Mouse (Mus musculus) limb, embryonic 15.5 days (tissue): ENCODE data around the gene Gfra4. TPM values are rescaled to one million over a fixed set of nuclear protein-coding genes. Genes with fewer than 3 reads are reported as not detected.
"Not testable (repeated sequence)": the region's sequence is repeated elsewhere in the genome, so short reads cannot be mapped to it uniquely, and the experiment has no call there.

ENCODE experiments used
- ATAC-seq: fragments of 200-750 bp; cut with Nextera tagmentation; 2 replicates; pipeline ENCODE4 v1.8.0; 2017; ENCODE audit warnings: low read depth, moderate TSS enrichment; ENCODE audit not compliant: insufficient number of reproducible peaks, low FRiP score, low TSS enrichment
- H3K27ac ChIP-seq: fragments of 300-500 bp; sonication (generic); 2 replicates; pipeline ENCODE4 v1.5.1; 2015; ENCODE audit warnings: moderate library complexity, mild to moderate bottlenecking, inconsistent platforms
- H3K27me3 ChIP-seq: fragments of 300-500 bp; sonication (generic); 2 replicates; pipeline ENCODE4 v1.6.1; 2015; ENCODE audit warnings: inconsistent platforms
- H3K36me3 ChIP-seq: fragments of 300-500 bp; sonication (generic); 2 replicates; pipeline ENCODE4 v1.6.1; 2015; ENCODE audit warnings: inconsistent platforms
- H3K4me1 ChIP-seq: fragments of 300-500 bp; sonication (generic); 2 replicates; pipeline ENCODE4 v1.6.1; 2015; ENCODE audit warnings: inconsistent platforms
- H3K4me2 ChIP-seq: fragments of 300-500 bp; sonication (generic); 2 replicates; pipeline ENCODE4 v1.6.1; 2015; ENCODE audit warnings: mild to moderate bottlenecking, inconsistent platforms
- H3K4me3 ChIP-seq: fragments of 300-500 bp; sonication (generic); 2 replicates; pipeline ENCODE4 v1.5.1; 2015; ENCODE audit warnings: mild to moderate bottlenecking, inconsistent platforms
- H3K9ac ChIP-seq: fragments of 300-500 bp; sonication (generic); 2 replicates; pipeline ENCODE4 v1.6.1; 2015; ENCODE audit warnings: inconsistent platforms
- H3K9me3 ChIP-seq: fragments of 300-500 bp; sonication (generic); 2 replicates; pipeline ENCODE4 v1.6.1; 2016; ENCODE audit warnings: inconsistent platforms
- WGBS: fragments of 180-500 bp; shearing (Covaris S2); methylation state at CpG from one replicate; pipeline ENCODE4 v1.1.7; 2015; 5-methylcytosine and 5-hydroxymethylcytosine counted together
- polyA plus RNA-seq: library from polyadenylated mRNA; unstranded; fragments of >200 nt; fragmentation: Nextera tagmentation; extraction: Ambion mirVana; gene quantifications from 2 replicates; pipeline ENCODE4 v1.2.1, GENCODE M21; 2015

Gfra4 gene
- polyA plus RNA-seq, 1 experiment from 2014 or later, result 31.8 TPM

GRCm38 (mm10) chr2:131044989-131045720 is 2.3 kb upstream of the Gfra4 start:
- H3K9me3 ChIP-seq, result no peaks in the 10 kb centered on the region
- H3K36me3 ChIP-seq, result no peaks in the 10 kb centered on the region
- H3K4me1 ChIP-seq, result peaks cover 29% of the 10 kb centered on the region
- 39% methylated on average over 9 of the region's 9 CpGs for WGBS
- H3K9ac ChIP-seq, result no peak overlapping the region
- no peak overlapping the region for H3K4me2 ChIP-seq
- no peak overlapping the region for H3K4me3 ChIP-seq
- H3K27ac ChIP-seq, result peak overlapping the region; percentile 75
- peaks cover 34% of the 10 kb centered on the region for H3K27me3 ChIP-seq
- ATAC-seq, result peak; percentile 52; the same call in 1 of the 2 replicates

DNA sequence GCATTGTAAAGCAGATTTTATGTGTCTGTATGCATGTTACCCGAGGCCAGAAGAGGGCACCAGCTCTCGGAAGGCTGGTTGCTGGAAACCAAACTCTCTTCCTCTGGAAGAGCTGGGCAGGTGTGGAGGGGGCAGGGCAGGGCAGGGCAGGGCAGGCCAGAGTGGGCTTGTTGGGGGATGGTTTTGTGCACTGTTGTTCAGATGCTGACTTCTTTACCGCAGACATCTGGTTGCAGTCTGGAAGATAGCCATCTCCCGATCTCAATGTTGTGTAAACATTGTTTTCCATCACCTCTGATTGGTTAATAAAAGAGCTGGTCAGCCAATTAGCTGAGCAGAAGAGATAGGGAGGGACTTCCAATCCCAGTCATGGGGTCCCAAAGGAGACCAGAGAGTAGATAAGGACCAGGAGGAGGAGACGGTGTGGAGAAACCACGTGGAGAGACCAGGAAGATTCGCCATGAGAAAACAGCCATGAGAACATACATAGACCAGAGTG is 1.5 kb upstream of the Gfra4 start:
- H3K36me3 ChIP-seq, result no peaks in the 10 kb centered on the region
- H3K27ac ChIP-seq, result no peak overlapping the region
- H3K4me2 ChIP-seq, result no peak overlapping the region
- H3K4me3 ChIP-seq, result no peak overlapping the region
- H3K27me3 ChIP-seq, result peaks cover 40% of the 10 kb centered on the region
- ATAC-seq, result no peak
- H3K9ac ChIP-seq, result no peak overlapping the region
- H3K4me1 ChIP-seq, result peaks cover 30% of the 10 kb centered on the region
- no peaks in the 10 kb centered on the region for H3K9me3 ChIP-seq
- WGBS, result 9% methylated on average over 7 of the region's 7 CpGs

DNA sequence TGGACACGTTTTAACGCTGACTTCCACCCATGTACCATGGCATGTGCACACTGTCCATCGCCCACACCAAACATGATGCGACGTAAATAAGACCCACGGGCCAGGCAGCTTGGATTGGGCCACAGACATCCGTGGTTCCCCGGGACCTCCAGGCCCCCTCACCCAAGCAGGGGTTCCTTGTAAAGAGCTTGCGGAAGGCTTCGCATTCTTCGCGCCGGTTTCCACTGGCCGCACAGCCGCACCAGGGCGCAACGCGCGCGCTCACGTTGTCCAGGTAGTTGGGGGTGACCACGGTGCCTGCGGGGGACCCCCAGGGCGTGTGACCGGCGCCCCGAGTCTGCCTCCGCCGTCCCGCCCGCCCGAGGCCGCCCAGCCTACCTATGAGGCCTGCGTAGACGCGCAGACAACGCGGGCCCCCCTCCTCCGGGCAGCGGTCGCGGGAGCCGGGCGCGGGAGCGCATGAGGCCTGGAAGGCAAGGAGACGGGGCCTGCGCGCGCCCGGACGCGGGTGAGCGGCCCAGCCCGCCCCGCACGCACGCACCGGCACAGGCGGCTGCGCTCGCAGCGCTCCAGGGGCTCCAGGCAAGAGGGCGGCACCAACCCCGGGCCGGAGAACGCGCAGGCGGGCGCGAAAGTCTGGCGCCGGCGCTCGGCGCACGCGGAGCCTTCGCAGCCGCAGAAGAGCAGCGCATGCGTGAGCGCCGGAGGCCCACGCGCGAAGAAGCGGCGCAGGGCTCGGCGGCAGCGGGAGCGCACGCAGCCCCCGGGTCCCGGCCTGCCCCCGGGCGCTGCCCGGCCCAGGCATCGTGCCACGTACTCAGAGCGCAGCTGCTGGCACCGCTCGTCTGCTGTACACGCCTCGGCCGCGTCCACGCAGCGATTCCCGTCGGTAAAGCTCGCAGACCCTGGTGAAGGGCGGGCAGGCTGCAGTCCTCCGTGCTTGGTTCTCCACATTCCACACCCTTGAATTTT is 1.7 kb downstream of the Gfra4 start:
- Histone ChIP-seq H3K4me3 (peak overlapping the region; percentile 63), H3K27me3 (peaks cover 43% of the 10 kb centered on the region), H3K27ac (peak overlapping the region; percentile 57; the same call in 1 of the 2 replicates), H3K36me3 (no peaks in the 10 kb centered on the region), H3K9ac (peak overlapping the region; percentile 62), H3K4me1 (peaks cover 44% of the 10 kb centered on the region), H3K9me3 (no peaks in the 10 kb centered on the region), H3K4me2 (peak overlapping the region; percentile 97)
- peak; percentile 30; the same call in 1 of the 2 replicates for ATAC-seq
- WGBS, result 3% methylated on average over 106 of the region's 115 CpGs

GRCm38 (mm10) chr2:131038675-131039074 is 4.2 kb downstream of the Gfra4 start:
- Histone ChIP-seq H3K4me3 (no peak overlapping the region), H3K36me3 (no peaks in the 10 kb centered on the region), H3K9ac (0 out of 2 replicates have a peak overlapping the region, but pooled peaks have one; percentile 21), H3K4me1 (peaks cover 32% of the 10 kb centered on the region), H3K9me3 (no peaks in the 10 kb centered on the region), H3K4me2 (no peak overlapping the region), H3K27ac (no peak overlapping the region), H3K27me3 (peaks cover 43% of the 10 kb centered on the region)
- no peak for ATAC-seq
- WGBS, result 76% methylated on average over 5 of the region's 5 CpGs

DNA sequence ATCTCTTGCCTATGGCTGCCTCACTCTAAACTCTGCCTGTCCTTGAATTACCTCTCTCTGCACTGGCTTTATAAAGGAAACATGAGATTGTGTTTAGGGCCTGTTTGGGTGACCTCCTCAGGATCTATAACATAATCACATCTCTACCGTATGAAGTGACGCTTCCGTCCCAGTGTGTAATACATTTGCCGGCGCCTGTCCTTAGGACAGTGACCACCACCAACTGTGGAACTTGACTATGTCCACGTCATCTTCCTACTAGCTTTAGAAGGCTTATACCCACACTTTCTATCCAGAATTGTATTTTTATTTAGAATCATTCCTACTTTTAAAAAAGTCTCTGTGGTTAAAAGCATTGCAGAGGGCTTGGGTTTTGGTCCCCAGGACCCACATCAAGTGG is 4.7 kb downstream of the Gfra4 start:
- Histone ChIP-seq H3K36me3 (no peaks in the 10 kb centered on the region), H3K27me3 (peaks cover 42% of the 10 kb centered on the region), H3K9ac (no peak overlapping the region), H3K4me3 (no peak overlapping the region), H3K4me1 (peaks cover 32% of the 10 kb centered on the region), H3K9me3 (no peaks in the 10 kb centered on the region), H3K4me2 (no peak overlapping the region), H3K27ac (no peak overlapping the region)
- WGBS, result 79% methylated on average over 6 of the region's 6 CpGs
- ATAC-seq, result no peak

GRCm38 (mm10) chr2:131037226-131037990 is 5.5 kb downstream of the Gfra4 start:
- H3K4me2 ChIP-seq, result no peak overlapping the region
- peak; percentile 40; the same call in 1 of the 2 replicates for ATAC-seq
- peaks cover 32% of the 10 kb centered on the region for H3K4me1 ChIP-seq
- no peak overlapping the region for H3K9ac ChIP-seq
- H3K9me3 ChIP-seq, result no peaks in the 10 kb centered on the region
- H3K27me3 ChIP-seq, result peaks cover 34% of the 10 kb centered on the region
- no peak overlapping the region for H3K4me3 ChIP-seq
- 38% methylated on average over 17 of the region's 17 CpGs for WGBS
- H3K36me3 ChIP-seq, result no peaks in the 10 kb centered on the region
- H3K27ac ChIP-seq, result no peak overlapping the region

DNA sequence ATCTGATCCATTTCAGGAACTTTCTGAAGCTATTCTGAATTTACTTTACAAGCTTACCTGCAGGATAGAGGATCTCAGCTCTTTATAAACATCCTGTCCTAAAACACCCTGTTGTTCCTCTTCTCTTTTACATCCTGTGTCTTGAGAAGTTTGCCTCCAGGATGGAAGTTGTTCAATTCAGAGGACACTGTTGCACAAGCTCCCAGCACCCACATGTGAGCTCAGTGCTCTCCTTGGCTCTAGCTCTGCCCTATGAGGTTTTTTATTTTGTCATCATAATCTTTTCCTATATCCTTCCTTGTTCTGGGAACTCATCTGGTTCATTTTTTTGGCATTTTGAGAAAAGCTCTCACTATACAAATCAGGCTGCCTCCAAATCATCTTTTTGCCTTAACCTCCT is 6.1 kb downstream of the Gfra4 start:
- no peak for ATAC-seq
- peaks cover 27% of the 10 kb centered on the region for H3K27me3 ChIP-seq

DNA sequence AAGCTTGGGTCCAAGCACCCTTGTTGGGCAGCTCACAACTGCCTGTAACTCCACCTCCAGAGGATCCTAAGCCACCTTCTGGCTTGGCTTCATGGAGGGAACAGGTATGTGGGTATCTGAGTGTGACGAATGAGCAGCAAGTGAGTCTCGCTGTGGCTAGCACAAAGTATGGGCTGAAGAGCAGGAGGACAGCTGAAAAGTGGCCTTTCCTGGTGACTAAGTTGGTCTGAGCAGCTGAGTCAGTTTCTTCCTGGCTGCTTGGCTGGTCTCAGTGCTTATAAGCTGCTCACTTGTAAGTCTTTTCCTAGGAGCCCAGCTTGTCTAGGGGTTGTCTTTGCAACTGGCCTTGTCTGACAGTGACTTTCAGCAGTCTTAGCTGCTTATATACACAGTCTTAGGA is 6.5 kb downstream of the Gfra4 start:
- 85% methylated on average over 2 of the region's 2 CpGs for WGBS

More for the DNA sequence above, 6.1 kb downstream of the Gfra4 start:
- no peaks in the 10 kb centered on the region for H3K36me3 ChIP-seq
- peaks cover 31% of the 10 kb centered on the region for H3K4me1 ChIP-seq
- no peaks in the 10 kb centered on the region for H3K9me3 ChIP-seq
- H3K27ac ChIP-seq, result no peak overlapping the region
- no peak overlapping the region for H3K4me2 ChIP-seq
- H3K9ac ChIP-seq, result no peak overlapping the region
- H3K4me3 ChIP-seq, result no peak overlapping the region

DNA sequence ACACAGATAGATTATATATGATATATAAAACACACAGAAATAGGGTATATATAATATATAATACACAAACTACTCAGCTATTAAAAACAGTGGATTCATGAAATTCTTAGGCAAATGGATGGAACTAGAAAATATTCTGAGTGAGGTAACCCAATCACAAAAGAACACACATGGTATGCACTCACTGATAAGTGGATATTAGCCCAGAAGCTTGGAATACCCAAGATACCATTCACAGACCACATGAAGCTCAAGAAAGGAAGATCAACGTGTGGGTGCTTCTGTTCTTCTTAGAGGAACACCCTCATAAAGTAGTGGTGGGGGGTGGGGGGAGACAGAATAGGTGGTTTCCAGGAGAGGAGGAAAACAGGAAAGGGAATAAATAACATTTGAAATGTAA is 11.5 kb downstream of the Gfra4 start:
- H3K36me3 ChIP-seq, H3K4me3 ChIP-seq, H3K4me2 ChIP-seq, H3K9me3 ChIP-seq, H3K4me1 ChIP-seq, ATAC-seq, H3K9ac ChIP-seq, H3K27ac ChIP-seq, H3K27me3 ChIP-seq: not testable (repeated sequence)
- 55% methylated on average over 1 of the region's 1 CpGs for WGBS

More for the DNA sequence above, 6.5 kb downstream of the Gfra4 start:
- Histone ChIP-seq H3K4me2 (no peak overlapping the region), H3K27ac (no peak overlapping the region), H3K9me3 (no peaks in the 10 kb centered on the region), H3K4me1 (peaks cover 27% of the 10 kb centered on the region), H3K27me3 (peaks cover 23% of the 10 kb centered on the region), H3K36me3 (no peaks in the 10 kb centered on the region), H3K4me3 (no peak overlapping the region), H3K9ac (no peak overlapping the region)
- no peak for ATAC-seq

DNA sequence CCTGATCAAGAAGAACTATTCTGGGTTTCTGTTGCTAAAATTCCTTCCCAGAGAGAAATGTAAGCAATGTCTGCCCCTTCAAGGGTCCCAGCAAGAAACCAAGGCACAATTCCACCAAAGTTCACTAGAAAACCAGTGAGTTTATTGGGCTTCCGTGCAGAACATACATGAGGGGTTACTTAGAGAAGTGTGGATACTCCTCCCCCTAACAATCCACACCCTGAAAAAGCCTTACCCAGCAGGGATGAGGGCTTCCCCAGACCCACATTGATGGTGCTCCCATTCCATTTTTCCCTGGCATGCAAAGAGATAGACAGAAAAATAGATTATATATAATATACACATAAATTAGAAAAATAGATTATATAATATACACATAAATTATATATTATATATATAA is 11.9 kb downstream of the Gfra4 start:
- no peaks in the 10 kb centered on the region for H3K9me3 ChIP-seq
- WGBS, result 91% methylated on average over 1 of the region's 1 CpGs
- H3K27ac ChIP-seq, result no peak overlapping the region
- peaks cover 12% of the 10 kb centered on the region; the same call in 1 of the 2 replicates for H3K36me3 ChIP-seq
- no peak overlapping the region for H3K9ac ChIP-seq
- no peak for ATAC-seq
- no peaks in the 10 kb centered on the region for H3K27me3 ChIP-seq
- H3K4me2 ChIP-seq, result no peak overlapping the region
- 0 out of 2 replicates have a peak, but pooled peaks cover 3% of the 10 kb centered on the region for H3K4me1 ChIP-seq
- H3K4me3 ChIP-seq, result no peak overlapping the region

- Histone ChIP-seq H3K9me3 (no peaks in the 10 kb centered on the region), H3K27ac (no peak overlapping the region), H3K4me2 (no peak overlapping the region), H3K4me3 (no peak overlapping the region), H3K9ac (no peak overlapping the region), H3K4me1 (0 out of 2 replicates have a peak, but pooled peaks cover 3% of the 10 kb centered on the region), H3K27me3 (no peaks in the 10 kb centered on the region), H3K36me3 (peaks cover 16% of the 10 kb centered on the region; the same call in 1 of the 2 replicates)
- WGBS, result 92% methylated on average over 2 of the region's 2 CpGs
- ATAC-seq, result no peak
Observed at GRCm38 (mm10) chr2:131030561-131030960, 12.3 kb downstream of the Gfra4 start.
